Mouse (Mus musculus): ENCODE measurements around the gene Cym. TPM values are rescaled to one million over a fixed set of nuclear protein-coding genes. Genes with fewer than 3 reads are reported as not detected.
A peak's percentile ranks its signal among the peaks of the same experiment; 100 is the strongest.

The Cym gene
- polyA plus RNA-seq, 1 experiment from 2014 or later, result not detected

- 82% methylated on average over 7 of the region's 7 CpGs for WGBS
- ATAC-seq (replicated peaks; ENCODE audit: insufficient number of reproducible peaks, low FRiP score, low TSS enrichment, low read depth), result no peak
Observed at GRCm38 (mm10) chr3:107218572-107218971, 3.0 kb downstream of the Cym start.

GRCm38 (mm10) chr3:107217101-107217480 is 4.4 kb downstream of the Cym start:
- no peak for ATAC-seq (replicated peaks; ENCODE audit: insufficient number of reproducible peaks, low FRiP score, low TSS enrichment, low read depth)
- no peak overlapping the region for H3K4me2 ChIP-seq (ENCODE audit: low read depth, low read length)
- WGBS, result 85% methylated on average over 3 of the region's 3 CpGs
- no peaks in the 10 kb centered on the region for H3K27me3 ChIP-seq (ENCODE audit: control insufficient read depth, insufficient read depth, low read length)
- H3K4me3 ChIP-seq (ENCODE audit: low read depth, low read length), result no peak overlapping the region
- no peaks in the 10 kb centered on the region for H3K4me1 ChIP-seq (ENCODE audit: control insufficient read depth, insufficient read depth, low read length)
- H3K27ac ChIP-seq (replicated peaks; ENCODE audit: low read depth, low read length), result no peak overlapping the region
- no peaks in the 10 kb centered on the region for H3K36me3 ChIP-seq (replicated peaks; ENCODE audit: control insufficient read depth, insufficient read depth, low read depth, low read length)
- no peak for DNase-seq (ENCODE audit: low spot score)
- no peaks in the 10 kb centered on the region for H3K9me3 ChIP-seq (replicated peaks; ENCODE audit: control insufficient read depth, low read length)
- no peak overlapping the region for H3K9ac ChIP-seq (replicated peaks; ENCODE audit: low read length)

More at GRCm38 (mm10) chr3:107218572-107218971, 3.0 kb downstream of the Cym start:
- Histone ChIP-seq H3K27me3 (ENCODE audit: control insufficient read depth, insufficient read depth, low read length) (no peaks in the 10 kb centered on the region), H3K4me2 (ENCODE audit: low read depth, low read length) (no peak overlapping the region), H3K36me3 (replicated peaks; ENCODE audit: control insufficient read depth, insufficient read depth, low read depth, low read length) (no peaks in the 10 kb centered on the region), H3K9ac (replicated peaks; ENCODE audit: low read length) (no peak overlapping the region), H3K9me3 (replicated peaks; ENCODE audit: control insufficient read depth, low read length) (no peaks in the 10 kb centered on the region), H3K27ac (replicated peaks; ENCODE audit: low read depth, low read length) (no peak overlapping the region), H3K4me3 (ENCODE audit: low read depth, low read length) (no peak overlapping the region), H3K4me1 (ENCODE audit: control insufficient read depth, insufficient read depth, low read length) (no peaks in the 10 kb centered on the region)
- no peak for DNase-seq (ENCODE audit: low spot score)

GRCm38 (mm10) chr3:107216400-107217100 is 5.0 kb downstream of the Cym start:
- Histone ChIP-seq H3K4me1 (ENCODE audit: control insufficient read depth, insufficient read depth, low read length) (no peaks in the 10 kb centered on the region), H3K9me3 (replicated peaks; ENCODE audit: control insufficient read depth, low read length) (no peaks in the 10 kb centered on the region), H3K36me3 (replicated peaks; ENCODE audit: control insufficient read depth, insufficient read depth, low read depth, low read length) (no peaks in the 10 kb centered on the region), H3K4me3 (ENCODE audit: low read depth, low read length) (no peak overlapping the region), H3K9ac (replicated peaks; ENCODE audit: low read length) (no peak overlapping the region), H3K4me2 (ENCODE audit: low read depth, low read length) (no peak overlapping the region), H3K27me3 (ENCODE audit: control insufficient read depth, insufficient read depth, low read length) (no peaks in the 10 kb centered on the region), H3K27ac (replicated peaks; ENCODE audit: low read depth, low read length) (no peak overlapping the region)
- WGBS, result 70% methylated on average over 8 of the region's 8 CpGs
- ATAC-seq (replicated peaks; ENCODE audit: insufficient number of reproducible peaks, low FRiP score, low TSS enrichment, low read depth) (no peak), DNase-seq (ENCODE audit: low spot score) (no peak)

GRCm38 (mm10) chr3:107214606-107215005 is 6.9 kb downstream of the Cym start:
- no peak for DNase-seq (ENCODE audit: low spot score)
- H3K27me3 ChIP-seq (ENCODE audit: control insufficient read depth, insufficient read depth, low read length), result no peaks in the 10 kb centered on the region
- 80% methylated on average over 5 of the region's 5 CpGs for WGBS
- H3K27ac ChIP-seq (replicated peaks; ENCODE audit: low read depth, low read length), result no peak overlapping the region
- H3K9ac ChIP-seq (replicated peaks; ENCODE audit: low read length), result no peak overlapping the region
- H3K4me2 ChIP-seq (ENCODE audit: low read depth, low read length), result no peak overlapping the region
- ATAC-seq (replicated peaks; ENCODE audit: insufficient number of reproducible peaks, low FRiP score, low TSS enrichment, low read depth), result no peak
- H3K36me3 ChIP-seq (replicated peaks; ENCODE audit: control insufficient read depth, insufficient read depth, low read depth, low read length), result no peaks in the 10 kb centered on the region
- H3K4me3 ChIP-seq (ENCODE audit: low read depth, low read length), result no peak overlapping the region
- H3K9me3 ChIP-seq (replicated peaks; ENCODE audit: control insufficient read depth, low read length), result no peaks in the 10 kb centered on the region
- H3K4me1 ChIP-seq (ENCODE audit: control insufficient read depth, insufficient read depth, low read length), result no peaks in the 10 kb centered on the region

GRCm38 (mm10) chr3:107207625-107208253 is 13.8 kb downstream of the Cym start:
- H3K27ac ChIP-seq (replicated peaks; ENCODE audit: low read depth, low read length), result no peak overlapping the region
- WGBS, result 70% methylated on average over 7 of the region's 7 CpGs

GRCm38 (mm10) chr3:107206490-107207150 is 14.9 kb downstream of the Cym start:
- H3K9me3 ChIP-seq (replicated peaks; ENCODE audit: control insufficient read depth, low read length), result no peaks in the 10 kb centered on the region
- H3K36me3 ChIP-seq (replicated peaks; ENCODE audit: control insufficient read depth, insufficient read depth, low read depth, low read length), result no peaks in the 10 kb centered on the region
- no peak overlapping the region for H3K9ac ChIP-seq (replicated peaks; ENCODE audit: low read length)
- DNase-seq (ENCODE audit: low spot score), result no peak
- WGBS, result 52% methylated on average over 4 of the region's 4 CpGs
- H3K27ac ChIP-seq (replicated peaks; ENCODE audit: low read depth, low read length), result no peak overlapping the region
- no peak overlapping the region for H3K4me3 ChIP-seq (ENCODE audit: low read depth, low read length)
- ATAC-seq (replicated peaks; ENCODE audit: insufficient number of reproducible peaks, low FRiP score, low TSS enrichment, low read depth), result no peak
- no peaks in the 10 kb centered on the region for H3K27me3 ChIP-seq (ENCODE audit: control insufficient read depth, insufficient read depth, low read length)
- H3K4me1 ChIP-seq (ENCODE audit: control insufficient read depth, insufficient read depth, low read length), result no peaks in the 10 kb centered on the region
- H3K4me2 ChIP-seq (ENCODE audit: low read depth, low read length), result no peak overlapping the region

More at GRCm38 (mm10) chr3:107207625-107208253, 13.8 kb downstream of the Cym start:
- DNase-seq (ENCODE audit: low spot score), result no peak
- Histone ChIP-seq H3K9me3 (replicated peaks; ENCODE audit: control insufficient read depth, low read length) (no peaks in the 10 kb centered on the region), H3K4me1 (ENCODE audit: control insufficient read depth, insufficient read depth, low read length) (no peaks in the 10 kb centered on the region), H3K4me2 (ENCODE audit: low read depth, low read length) (no peak overlapping the region), H3K9ac (replicated peaks; ENCODE audit: low read length) (no peak overlapping the region), H3K27me3 (ENCODE audit: control insufficient read depth, insufficient read depth, low read length) (no peaks in the 10 kb centered on the region), H3K36me3 (replicated peaks; ENCODE audit: control insufficient read depth, insufficient read depth, low read depth, low read length) (no peaks in the 10 kb centered on the region), H3K4me3 (ENCODE audit: low read depth, low read length) (no peak overlapping the region)
- ATAC-seq (replicated peaks; ENCODE audit: insufficient number of reproducible peaks, low FRiP score, low TSS enrichment, low read depth), result peak; percentile 54; the same call in 1 of the 2 replicates

GRCm38 (mm10) chr3:107205994-107206393 is 15.5 kb downstream of the Cym start:
- Histone ChIP-seq H3K4me1 (ENCODE audit: control insufficient read depth, insufficient read depth, low read length) (no peaks in the 10 kb centered on the region), H3K4me3 (ENCODE audit: low read depth, low read length) (no peak overlapping the region), H3K9ac (replicated peaks; ENCODE audit: low read length) (no peak overlapping the region), H3K36me3 (replicated peaks; ENCODE audit: control insufficient read depth, insufficient read depth, low read depth, low read length) (no peaks in the 10 kb centered on the region), H3K27me3 (ENCODE audit: control insufficient read depth, insufficient read depth, low read length) (no peaks in the 10 kb centered on the region), H3K9me3 (replicated peaks; ENCODE audit: control insufficient read depth, low read length) (no peaks in the 10 kb centered on the region), H3K27ac (replicated peaks; ENCODE audit: low read depth, low read length) (no peak overlapping the region), H3K4me2 (ENCODE audit: low read depth, low read length) (no peak overlapping the region)
- 16% methylated on average over 4 of the region's 4 CpGs for WGBS
- ATAC-seq (replicated peaks; ENCODE audit: insufficient number of reproducible peaks, low FRiP score, low TSS enrichment, low read depth), result no peak
- peak; percentile 81 for DNase-seq (ENCODE audit: low spot score)

- no peaks in the 10 kb centered on the region for H3K4me1 ChIP-seq (ENCODE audit: control insufficient read depth, insufficient read depth, low read length)
- H3K36me3 ChIP-seq (replicated peaks; ENCODE audit: control insufficient read depth, insufficient read depth, low read depth, low read length), result no peaks in the 10 kb centered on the region
- no peak overlapping the region for H3K4me3 ChIP-seq (ENCODE audit: low read depth, low read length)
- DNase-seq (ENCODE audit: low spot score) (no peak), ATAC-seq (replicated peaks; ENCODE audit: insufficient number of reproducible peaks, low FRiP score, low TSS enrichment, low read depth) (no peak)
- H3K27ac ChIP-seq (replicated peaks; ENCODE audit: low read depth, low read length), result no peak overlapping the region
- H3K9me3 ChIP-seq (replicated peaks; ENCODE audit: control insufficient read depth, low read length), result no peaks in the 10 kb centered on the region
- H3K4me2 ChIP-seq (ENCODE audit: low read depth, low read length), result no peak overlapping the region
- no peak overlapping the region for H3K9ac ChIP-seq (replicated peaks; ENCODE audit: low read length)
- no peaks in the 10 kb centered on the region for H3K27me3 ChIP-seq (ENCODE audit: control insufficient read depth, insufficient read depth, low read length)
Observed at GRCm38 (mm10) chr3:107205170-107205569, 16.4 kb downstream of the Cym start.

Measured in embryonic facial prominence, embryonic 11.5 days (tissue).